Mouse (Mus musculus) bone marrow macrophage, adult 2 months (primary cell): ENCODE data around the gene Rps6ka4.

ENCODE experiments used
- CTCF ChIP-seq: IDR thresholded peaks from 2 replicates; pipeline ENCODE4 v1.5.1; 2012; ENCODE audit warnings: low read depth, mild to moderate bottlenecking, low read length, moderate library complexity
- POLR2A ChIP-seq: IDR thresholded peaks from 2 replicates; pipeline ENCODE4 v1.6.1; 2012; ENCODE audit warnings: mild to moderate bottlenecking, low read depth, low read length, borderline replicate concordance

- TF ChIP-seq POLR2A (no peak), CTCF (no peak)
Observed at GRCm38 (mm10) chr19:6859032-6859651, 18.7 kb upstream of the Rps6ka4 start.
